Mouse (Mus musculus): ENCODE results near the gene Rab17. TPM values are rescaled to one million over a fixed set of nuclear protein-coding genes. Genes with fewer than 3 reads are reported as not detected.

Gene Rab17
- polyA plus RNA-seq, 1 experiment from 2014 or later, result not detected

DNA sequence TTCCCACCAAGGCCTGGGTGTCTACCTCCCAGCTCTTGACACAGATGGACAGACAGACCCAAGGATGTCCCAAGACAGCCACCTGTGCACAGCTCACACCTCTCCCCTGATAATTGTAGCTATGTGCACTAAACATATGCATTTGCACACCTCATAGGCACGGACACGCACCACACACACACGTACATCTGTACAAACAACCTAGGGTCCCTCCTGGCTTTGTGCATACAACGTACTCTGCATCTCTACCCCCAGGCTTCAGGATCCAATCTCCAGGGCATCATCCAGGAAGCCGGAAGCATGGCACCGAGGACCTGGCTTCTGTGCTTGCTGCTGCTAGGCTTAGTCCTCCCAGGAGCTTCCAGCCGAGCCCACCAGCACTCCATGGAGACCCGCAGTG, 16.7 kb downstream of the Rab17 start, which contains the start of gene Prlh:
Gene Prlh, plus strand, starts transcription at position 301 of the 400 bp plus-strand sequence.
- Histone ChIP-seq H3K4me2 (replicated peaks) (no peak within 1 kb of the TSS), H3K27me3 (replicated peaks) (no peaks in the 10 kb centered on the region), H3K36me3 (no peaks in the 10 kb centered on the region), H3K27ac (no peak within 1 kb of the TSS), H3K9ac (no peak within 1 kb of the TSS), H3K9me3 (no peaks in the 10 kb centered on the region), H3K4me1 (no peaks in the 10 kb centered on the region), H3K4me3 (no peak within 1 kb of the TSS)
- 82% methylated on average over 8 of the region's 8 CpGs for WGBS
- no peak for ATAC-seq (ENCODE audit: low FRiP score, low read depth)

DNA sequence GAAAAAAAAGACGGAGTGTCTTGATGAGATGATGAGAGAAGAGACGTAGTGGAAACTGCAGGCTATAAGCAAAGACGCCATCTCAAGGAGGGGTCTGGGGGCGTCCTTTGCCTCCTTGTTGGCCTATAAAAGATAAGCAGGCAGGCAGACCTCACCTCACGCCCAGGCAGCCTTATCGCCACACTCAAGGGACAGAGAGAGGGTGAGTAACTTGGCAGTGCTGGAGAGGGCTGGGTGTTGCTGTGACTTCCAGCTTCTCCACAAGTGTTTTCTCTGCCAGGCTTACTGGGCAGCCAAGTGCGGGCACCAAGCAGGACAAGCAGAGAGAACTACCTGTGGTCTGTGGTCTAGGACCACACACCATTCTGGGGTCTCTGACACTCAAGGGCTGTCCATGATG, 17.8 kb downstream of the Rab17 start:
- ATAC-seq (ENCODE audit: low FRiP score, low read depth), result no peak
- WGBS, result 84% methylated on average over 7 of the region's 7 CpGs

DNA sequence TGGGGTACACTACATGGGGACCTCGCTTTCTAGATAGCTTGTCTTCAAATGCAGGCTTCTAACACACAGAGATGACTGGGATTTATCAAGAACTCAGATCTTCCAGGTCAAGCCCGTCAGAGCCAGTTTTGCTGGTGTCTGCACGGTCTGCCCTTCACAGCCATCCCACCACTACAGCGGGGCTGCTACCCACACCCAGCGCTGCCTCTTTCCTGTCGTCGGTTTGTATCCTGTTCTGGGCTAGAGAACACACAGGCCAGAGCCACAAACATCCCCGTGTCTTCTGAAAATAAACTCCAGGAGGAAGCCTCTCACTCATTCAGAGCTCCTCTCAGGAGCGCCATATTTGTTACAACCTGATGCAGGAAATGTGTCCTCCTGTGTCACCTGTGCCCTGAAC, 20.2 kb downstream of the Rab17 start:
- Histone ChIP-seq H3K27me3 (replicated peaks) (no peaks in the 10 kb centered on the region), H3K9ac (no peak overlapping the region), H3K4me1 (no peaks in the 10 kb centered on the region), H3K9me3 (no peaks in the 10 kb centered on the region), H3K4me2 (replicated peaks) (no peak overlapping the region), H3K4me3 (no peak overlapping the region), H3K27ac (no peak overlapping the region), H3K36me3 (no peaks in the 10 kb centered on the region)
- 83% methylated on average over 9 of the region's 9 CpGs for WGBS
- no peak for ATAC-seq (ENCODE audit: low FRiP score, low read depth)

More for the DNA sequence above, 17.8 kb downstream of the Rab17 start:
- H3K9me3 ChIP-seq, result no peaks in the 10 kb centered on the region
- H3K4me3 ChIP-seq, result no peak overlapping the region
- no peaks in the 10 kb centered on the region for H3K27me3 ChIP-seq (replicated peaks)
- H3K9ac ChIP-seq, result no peak overlapping the region
- no peak overlapping the region for H3K27ac ChIP-seq
- H3K4me1 ChIP-seq, result no peaks in the 10 kb centered on the region
- no peak overlapping the region for H3K4me2 ChIP-seq (replicated peaks)
- H3K36me3 ChIP-seq, result no peaks in the 10 kb centered on the region

DNA sequence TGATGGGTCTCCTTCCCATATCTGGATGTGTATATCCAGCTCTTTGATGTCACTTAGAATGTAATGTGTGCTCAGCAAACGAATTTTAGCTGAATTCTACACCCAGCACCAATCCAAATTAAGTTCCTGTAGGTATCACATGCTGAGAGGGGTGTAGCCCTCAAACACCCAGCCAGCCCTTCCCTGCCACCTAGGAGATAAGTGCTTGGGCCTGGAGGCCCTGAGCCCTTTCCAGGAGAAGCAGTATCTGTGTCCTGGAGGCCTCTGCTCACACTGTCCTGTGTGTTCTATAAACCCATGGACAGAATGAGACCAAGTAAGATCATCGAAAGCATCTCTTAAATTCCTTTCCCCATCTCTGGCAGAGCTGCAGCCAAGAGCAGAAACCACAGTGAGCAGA, 22.2 kb downstream of the Rab17 start:
- no peaks in the 10 kb centered on the region for H3K9me3 ChIP-seq
- H3K9ac ChIP-seq, result no peak overlapping the region
- H3K4me3 ChIP-seq, result no peak overlapping the region
- ATAC-seq (ENCODE audit: low FRiP score, low read depth), result no peak
- no peaks in the 10 kb centered on the region for H3K27me3 ChIP-seq (replicated peaks)
- H3K36me3 ChIP-seq, result no peaks in the 10 kb centered on the region
- H3K4me1 ChIP-seq, result no peaks in the 10 kb centered on the region
- H3K27ac ChIP-seq, result no peak overlapping the region
- no peak overlapping the region for H3K4me2 ChIP-seq (replicated peaks)
- 71% methylated on average over 2 of the region's 2 CpGs for WGBS

DNA sequence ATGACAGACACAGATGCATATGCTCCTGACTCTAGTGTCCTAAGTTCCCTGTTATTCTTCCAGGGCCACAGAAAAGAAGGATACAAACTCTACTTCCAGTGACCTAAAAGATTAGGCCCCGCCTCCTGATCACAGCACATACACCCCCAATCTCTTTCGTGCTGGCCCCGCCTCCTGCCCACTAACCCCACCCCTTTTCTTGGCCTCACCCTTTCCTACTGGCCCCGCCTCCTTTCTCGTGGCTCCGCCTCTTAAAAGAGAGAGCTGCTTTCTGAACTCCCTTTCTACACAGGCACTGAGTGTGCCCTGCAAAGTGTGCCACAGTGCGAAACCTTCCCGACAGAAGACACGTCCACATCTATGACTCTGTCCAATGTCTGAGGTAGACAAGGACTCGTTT, 24.3 kb downstream of the Rab17 start:
- H3K27me3 ChIP-seq (replicated peaks), result no peaks in the 10 kb centered on the region
- H3K4me1 ChIP-seq, result no peaks in the 10 kb centered on the region
- H3K4me2 ChIP-seq (replicated peaks), result no peak overlapping the region
- no peaks in the 10 kb centered on the region for H3K36me3 ChIP-seq
- WGBS, result 66% methylated on average over 10 of the region's 10 CpGs
- no peak overlapping the region for H3K4me3 ChIP-seq
- no peak overlapping the region for H3K9ac ChIP-seq
- H3K9me3 ChIP-seq, result no peaks in the 10 kb centered on the region
- no peak overlapping the region for H3K27ac ChIP-seq
- ATAC-seq (ENCODE audit: low FRiP score, low read depth), result no peak

DNA sequence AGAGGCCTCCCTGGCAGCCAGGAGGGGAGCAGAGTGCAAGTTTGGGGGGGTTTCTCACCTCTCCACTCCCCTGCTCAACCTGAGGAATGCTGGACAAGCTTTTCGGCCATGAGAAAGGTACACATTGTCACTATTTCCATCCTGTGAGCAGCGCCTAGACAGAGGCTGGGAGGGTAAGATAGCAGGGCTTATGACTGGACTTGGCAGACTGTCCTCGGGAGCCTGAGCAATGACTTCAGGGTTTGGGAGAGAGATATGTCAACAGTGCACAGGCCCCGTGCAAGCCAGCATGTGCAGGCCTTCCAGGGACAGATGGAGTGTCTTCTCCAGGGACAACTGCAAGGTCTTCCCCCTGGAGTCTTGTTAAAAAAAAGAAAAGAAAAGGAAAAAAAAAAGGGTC, 29.5 kb downstream of the Rab17 start:
- ATAC-seq (ENCODE audit: low FRiP score, low read depth), result no peak
- no peaks in the 10 kb centered on the region for H3K27me3 ChIP-seq (replicated peaks)
- no peaks in the 10 kb centered on the region for H3K36me3 ChIP-seq
- H3K27ac ChIP-seq, result no peak overlapping the region
- H3K9me3 ChIP-seq, result no peaks in the 10 kb centered on the region
- no peak overlapping the region for H3K9ac ChIP-seq
- no peaks in the 10 kb centered on the region for H3K4me1 ChIP-seq
- H3K4me3 ChIP-seq, result no peak overlapping the region
- WGBS, result 89% methylated on average over 4 of the region's 4 CpGs
- no peak overlapping the region for H3K4me2 ChIP-seq (replicated peaks)

DNA sequence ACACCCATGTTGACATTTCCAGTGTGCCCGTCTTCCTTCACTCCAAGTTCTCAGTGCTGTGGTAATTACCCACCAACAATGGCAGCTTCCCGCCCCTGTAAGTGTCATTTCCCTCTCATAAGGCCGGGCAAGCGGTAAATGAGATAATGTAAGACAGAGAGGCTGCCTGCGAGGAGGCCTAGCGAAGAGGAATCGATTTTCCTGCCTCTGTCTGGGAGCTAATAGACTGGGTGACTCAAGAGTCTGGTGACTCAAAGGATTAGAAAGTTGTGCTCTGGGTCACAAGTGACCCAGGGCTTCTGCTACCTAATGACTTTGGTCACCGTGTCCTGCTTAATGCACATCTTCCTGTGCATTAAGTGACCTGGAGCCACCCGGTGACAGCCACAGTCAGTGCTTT, 32.5 kb downstream of the Rab17 start:
- Histone ChIP-seq H3K9ac (no peak overlapping the region), H3K4me2 (replicated peaks) (no peak overlapping the region), H3K36me3 (no peaks in the 10 kb centered on the region), H3K27ac (no peak overlapping the region), H3K4me1 (no peaks in the 10 kb centered on the region), H3K4me3 (no peak overlapping the region), H3K9me3 (no peaks in the 10 kb centered on the region), H3K27me3 (replicated peaks) (no peaks in the 10 kb centered on the region)
- WGBS, result 50% methylated on average over 9 of the region's 9 CpGs
- ATAC-seq (ENCODE audit: low FRiP score, low read depth), result no peak

DNA sequence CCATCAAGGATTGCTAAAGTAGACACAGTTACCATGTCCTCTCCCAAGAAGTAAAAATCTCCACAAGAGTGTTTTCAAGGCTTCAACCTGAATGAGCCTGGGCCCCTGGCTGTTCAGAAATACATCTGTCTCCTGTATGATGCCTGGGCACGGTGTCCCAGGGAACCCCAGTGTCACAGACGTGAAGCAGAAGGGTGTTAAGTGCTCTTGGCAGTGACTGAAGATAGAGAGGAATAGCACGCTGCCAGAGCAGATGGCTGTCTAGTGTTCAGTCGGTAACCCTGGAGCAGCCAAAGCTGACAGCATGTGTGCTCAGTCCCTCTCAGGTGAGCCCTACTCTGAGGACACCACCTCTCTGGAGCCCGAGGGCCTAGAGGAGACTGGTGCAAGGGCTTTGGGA, 36.5 kb downstream of the Rab17 start:
- H3K9me3 ChIP-seq, result no peaks in the 10 kb centered on the region
- no peak overlapping the region for H3K27ac ChIP-seq
- no peak overlapping the region for H3K9ac ChIP-seq
- H3K27me3 ChIP-seq (replicated peaks), result peaks cover 3% of the 10 kb centered on the region
- no peak overlapping the region for H3K4me2 ChIP-seq (replicated peaks)
- 83% methylated on average over 5 of the region's 5 CpGs for WGBS
- no peaks in the 10 kb centered on the region for H3K36me3 ChIP-seq
- ATAC-seq (ENCODE audit: low FRiP score, low read depth), result no peak
- H3K4me1 ChIP-seq, result peaks cover 4% of the 10 kb centered on the region
- no peak overlapping the region for H3K4me3 ChIP-seq

DNA sequence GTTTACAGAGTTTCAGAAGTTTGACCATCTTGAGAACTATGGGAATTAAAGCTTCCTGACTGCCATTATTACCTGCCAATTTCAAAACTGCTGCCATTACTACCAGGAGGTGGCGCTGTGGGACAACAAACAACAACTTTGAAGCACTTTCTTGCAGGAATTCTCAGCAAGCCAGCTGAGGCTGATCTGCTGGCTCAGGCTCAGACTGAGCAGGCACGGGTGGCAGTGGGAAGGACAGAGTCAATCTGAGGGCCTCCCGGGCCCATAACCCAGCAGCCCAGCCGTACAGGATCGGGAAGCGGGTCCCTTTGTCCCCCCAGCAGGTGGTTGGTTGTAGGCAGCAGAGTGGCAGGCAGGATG, 40.9 kb downstream of the Rab17 start:
- peaks cover 7% of the 10 kb centered on the region for H3K4me1 ChIP-seq
- 0 out of 2 replicates have a peak, but pooled peaks have one; percentile 37 for ATAC-seq (ENCODE audit: low FRiP score, low read depth)
- no peak overlapping the region for H3K9ac ChIP-seq
- peak overlapping the region; percentile 62 for H3K4me2 ChIP-seq (replicated peaks)
- no peaks in the 10 kb centered on the region for H3K9me3 ChIP-seq
- H3K27ac ChIP-seq, result no peak overlapping the region
- H3K36me3 ChIP-seq, result no peaks in the 10 kb centered on the region
- H3K27me3 ChIP-seq (replicated peaks), result peaks cover 9% of the 10 kb centered on the region
- WGBS, result 3% methylated on average over 6 of the region's 6 CpGs
- no peak overlapping the region for H3K4me3 ChIP-seq

DNA sequence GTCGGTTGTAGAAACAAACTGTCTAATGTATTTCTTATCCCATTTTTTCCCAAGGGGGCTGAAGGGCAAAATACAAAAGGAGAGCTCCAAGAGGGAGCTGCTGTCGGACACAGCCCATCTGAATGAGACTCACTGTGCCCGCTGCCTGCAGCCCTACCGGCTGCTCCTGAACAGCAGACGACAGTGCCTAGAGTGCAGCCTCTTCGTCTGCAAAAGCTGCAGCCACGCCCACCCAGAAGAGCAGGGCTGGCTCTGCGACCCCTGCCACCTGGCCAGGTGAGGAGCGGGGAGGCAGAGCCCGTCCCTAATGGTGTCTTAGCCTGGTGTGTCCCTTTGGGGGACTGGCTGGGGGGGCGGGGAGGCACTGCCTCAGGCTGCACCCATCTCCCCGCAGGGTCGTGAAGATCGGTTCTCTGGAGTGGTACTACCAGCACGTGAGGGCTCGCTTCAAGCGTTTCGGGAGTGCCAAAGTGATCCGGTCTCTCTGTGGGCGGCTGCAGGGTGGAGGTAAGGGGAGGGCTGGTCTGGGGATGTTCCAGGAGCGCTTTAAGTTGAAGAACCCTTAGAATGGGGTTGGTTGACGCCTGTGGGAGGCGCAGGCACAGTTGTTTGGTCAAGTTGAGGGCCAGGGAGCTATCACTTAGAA, 41.4 kb downstream of the Rab17 start:
- peak overlapping the region; percentile 16; the same call in 1 of the 2 replicates for H3K4me3 ChIP-seq
- ATAC-seq (ENCODE audit: low FRiP score, low read depth), result 0 out of 2 replicates have a peak, but pooled peaks have one; percentile 44
- H3K27ac ChIP-seq, result no peak overlapping the region
- 0 out of 2 replicates have a peak overlapping the region, but pooled peaks have one; percentile 33 for H3K9ac ChIP-seq
- no peaks in the 10 kb centered on the region for H3K9me3 ChIP-seq
- peak overlapping the region; percentile 62 for H3K4me2 ChIP-seq (replicated peaks)
- peaks cover 7% of the 10 kb centered on the region for H3K4me1 ChIP-seq
- 3% methylated on average over 23 of the region's 23 CpGs for WGBS
- H3K36me3 ChIP-seq, result no peaks in the 10 kb centered on the region
- peaks cover 9% of the 10 kb centered on the region for H3K27me3 ChIP-seq (replicated peaks)

DNA sequence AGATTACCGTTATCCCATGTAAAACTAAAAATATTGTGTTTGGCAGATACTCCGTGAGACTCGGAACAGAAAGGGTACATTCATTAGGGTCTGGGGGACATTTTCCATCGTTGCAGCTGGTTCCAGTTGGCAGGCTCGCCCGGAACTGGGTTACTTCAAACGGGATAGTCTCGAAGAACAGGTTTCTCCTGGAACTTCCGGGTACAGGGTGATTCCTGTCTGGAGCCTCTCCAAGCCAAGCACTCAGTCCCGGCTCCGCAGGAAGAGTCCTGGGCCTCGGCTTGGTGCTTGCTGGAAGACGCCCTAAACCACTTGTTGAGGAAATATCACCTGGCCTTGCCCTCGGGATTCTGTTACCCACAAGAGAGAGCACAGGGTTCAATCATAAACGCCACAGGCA, 42.2 kb downstream of the Rab17 start:
- H3K9me3 ChIP-seq, result no peaks in the 10 kb centered on the region
- H3K4me2 ChIP-seq (replicated peaks), result no peak overlapping the region; the same call in 1 of the 2 replicates
- H3K27me3 ChIP-seq (replicated peaks), result peaks cover 9% of the 10 kb centered on the region
- H3K36me3 ChIP-seq, result no peaks in the 10 kb centered on the region
- no peak overlapping the region for H3K9ac ChIP-seq
- no peak overlapping the region for H3K27ac ChIP-seq
- 59% methylated on average over 15 of the region's 15 CpGs for WGBS
- no peak overlapping the region for H3K4me3 ChIP-seq
- peaks cover 7% of the 10 kb centered on the region for H3K4me1 ChIP-seq
- no peak for ATAC-seq (ENCODE audit: low FRiP score, low read depth)

DNA sequence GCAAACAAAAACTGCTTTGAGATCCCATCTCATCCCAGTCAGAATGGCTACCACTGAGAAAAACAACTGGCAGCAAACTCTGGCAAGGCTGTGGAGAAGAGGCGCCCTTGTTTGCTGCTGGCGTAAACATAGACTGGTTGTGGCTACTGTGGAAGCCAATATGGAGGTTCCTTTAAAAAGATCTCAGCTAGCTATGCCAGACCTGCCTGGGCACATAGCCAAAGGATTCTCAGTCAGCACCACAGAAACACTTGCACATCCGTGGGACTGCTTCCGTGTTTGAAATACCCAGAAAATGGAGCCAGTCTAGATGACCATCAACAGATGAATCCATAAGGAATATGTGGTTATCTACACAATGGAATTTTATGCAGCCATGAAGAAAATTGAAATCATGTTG, 43.4 kb downstream of the Rab17 start:
- H3K27me3 ChIP-seq (replicated peaks), result peaks cover 9% of the 10 kb centered on the region
- H3K36me3 ChIP-seq, result no peaks in the 10 kb centered on the region
- no peak overlapping the region for H3K9ac ChIP-seq
- WGBS, result 89% methylated on average over 4 of the region's 4 CpGs
- H3K9me3 ChIP-seq, result no peaks in the 10 kb centered on the region
- ATAC-seq (ENCODE audit: low FRiP score, low read depth), result no peak
- H3K4me3 ChIP-seq, result no peak overlapping the region
- no peak overlapping the region for H3K27ac ChIP-seq
- H3K4me2 ChIP-seq (replicated peaks), result no peak overlapping the region
- H3K4me1 ChIP-seq, result peaks cover 7% of the 10 kb centered on the region

DNA sequence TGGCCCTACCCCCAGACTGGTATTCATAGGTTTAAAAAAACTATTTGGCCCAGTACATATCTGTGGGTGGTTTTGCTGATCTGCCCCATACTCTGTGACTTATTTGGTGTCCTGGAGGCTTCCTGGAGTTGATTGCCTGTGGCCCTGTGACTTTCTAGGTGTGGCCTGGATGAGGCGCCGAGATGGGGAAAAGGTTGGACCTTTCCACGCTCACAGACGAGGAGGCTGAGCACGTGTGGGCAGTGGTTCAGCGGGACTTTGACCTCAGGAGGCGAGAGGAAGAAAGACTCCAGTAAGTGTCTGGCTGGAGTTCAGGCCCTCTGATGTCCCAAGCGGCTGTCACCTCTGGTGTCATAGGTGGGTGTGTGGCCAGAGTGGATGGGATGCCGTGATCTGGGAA, 47.8 kb downstream of the Rab17 start:
- no peak overlapping the region for H3K9ac ChIP-seq
- no peak overlapping the region for H3K27ac ChIP-seq
- no peak overlapping the region for H3K4me2 ChIP-seq (replicated peaks)
- 90% methylated on average over 9 of the region's 9 CpGs for WGBS
- no peaks in the 10 kb centered on the region for H3K27me3 ChIP-seq (replicated peaks)
- H3K4me1 ChIP-seq, result no peaks in the 10 kb centered on the region
- no peak overlapping the region for H3K4me3 ChIP-seq
- no peak for ATAC-seq (ENCODE audit: low FRiP score, low read depth)
- H3K36me3 ChIP-seq, result no peaks in the 10 kb centered on the region
- peaks cover 8% of the 10 kb centered on the region for H3K9me3 ChIP-seq

All from neural tube, embryonic 12.5 days (tissue).